Mouse (Mus musculus) liver, postnatal 0 days (tissue): ENCODE results near the gene Cdk14.

Experiments
- CTCF ChIP-seq: sonication (generic); IDR thresholded peaks from 2 replicates; pipeline ENCODE4 v1.5.1; 2016; ENCODE audit warnings: antibody characterized with exemption, low read depth
- EP300 ChIP-seq: IDR thresholded peaks from 2 replicates; pipeline ENCODE4 v1.6.1; 2016; ENCODE audit warnings: antibody characterized with exemption, low read depth, mild to moderate bottlenecking

- TF ChIP-seq CTCF: no peak
- no peak for TF ChIP-seq EP300
Observed at GRCm38 (mm10) chr5:5291321-5291991, 128.7 kb downstream of the Cdk14 start.
